Mouse (Mus musculus): ENCODE data around the gene Acp2. TPM values are rescaled to one million over a fixed set of nuclear protein-coding genes. Genes with fewer than 3 reads are reported as not detected.

Gene Acp2
- total RNA-seq (2021), result 10 to 100 TPM; 38.4 to 43.1 TPM

GRCm38 (mm10) chr2:91202222-91202971 is at the start of gene Acp2, which contains the start of gene Nr1h3:
Acp2 (plus strand) TSS chr2:91202885.
Nr1h3 (minus strand) TSS chr2:91202834.
- intact Hi-C loops (cut with DNase I), result no loop called here

GRCm38 (mm10) chr2:91152885-91153377 is 49.8 kb upstream of the Acp2 start:
- intact Hi-C loops (cut with DNase I), result loop anchor here (10.0 kb wide), 1 partner anchor 448 kb away; no protein-coding TSS in a partner anchor
- DNase-seq, result no peak

More at GRCm38 (mm10) chr2:91202222-91202971, at the start of gene Acp2, which contains the start of gene Nr1h3:
- peak; percentile 93 for DNase-seq

DNA sequence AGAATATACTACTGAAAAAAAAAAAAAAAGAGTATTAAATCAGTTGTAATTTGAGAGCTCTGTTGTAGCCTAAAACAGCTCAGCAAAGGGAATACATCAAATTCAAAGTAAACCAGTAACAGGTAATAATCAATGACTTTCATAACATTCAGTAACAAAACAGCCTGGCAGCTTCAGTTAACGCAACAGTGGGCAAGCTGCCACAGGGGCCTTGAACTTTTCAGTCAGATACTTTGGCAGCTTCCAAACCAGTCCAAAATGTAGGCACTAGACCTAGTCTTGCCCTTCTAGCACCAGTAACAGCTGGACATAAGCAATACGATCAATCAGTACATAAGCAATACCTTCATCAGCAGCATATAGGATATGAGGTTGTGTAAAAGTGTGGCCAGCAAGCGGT is 48.6 kb upstream of the Acp2 start:
- intact Hi-C loops (cut with DNase I), result loop anchor here (10.0 kb wide), 1 partner anchor 449 kb away; no protein-coding TSS in a partner anchor
- DNase-seq, result no peak

GRCm38 (mm10) chr2:91157002-91157752 is 45.5 kb upstream of the Acp2 start:
- intact Hi-C loops (cut with DNase I), result loop anchor here (10.0 kb wide), 1 partner anchor 452 kb away; no protein-coding TSS in a partner anchor
- DNase-seq, result no peak

- DNase-seq, result no peak
- intact Hi-C loops (cut with DNase I), result loop anchor here (10.0 kb wide), 1 partner anchor 404 kb away; no protein-coding TSS in a partner anchor
Measured at GRCm38 (mm10) chr2:91160591-91160990, 42.1 kb upstream of the Acp2 start.

GRCm38 (mm10) chr2:91162952-91163351 is 39.7 kb upstream of the Acp2 start:
- intact Hi-C loops (cut with DNase I), result loop anchor here (10.0 kb wide), 1 partner anchor 402 kb away; no protein-coding TSS in a partner anchor
- DNase-seq, result no peak

- intact Hi-C loops (cut with DNase I), result loop anchor here (10.0 kb wide), 1 partner anchor 401 kb away; no protein-coding TSS in a partner anchor
- DNase-seq, result no peak
Measured at GRCm38 (mm10) chr2:91163532-91163931, 39.2 kb upstream of the Acp2 start.

GRCm38 (mm10) chr2:91164991-91165390 is 37.7 kb upstream of the Acp2 start:
- intact Hi-C loops (cut with DNase I), result loop anchor here (10.0 kb wide), 1 partner anchor 400 kb away; no protein-coding TSS in a partner anchor
- DNase-seq, result no peak

- intact Hi-C loops (cut with DNase I), result loop anchor here (10.0 kb wide), 1 partner anchor 397 kb away; no protein-coding TSS in a partner anchor
- DNase-seq, result no peak
Measured at GRCm38 (mm10) chr2:91167629-91168028, 35.1 kb upstream of the Acp2 start.

- DNase-seq, result no peak
Measured at GRCm38 (mm10) chr2:91169587-91170322, 32.9 kb upstream of the Acp2 start.

DNA sequence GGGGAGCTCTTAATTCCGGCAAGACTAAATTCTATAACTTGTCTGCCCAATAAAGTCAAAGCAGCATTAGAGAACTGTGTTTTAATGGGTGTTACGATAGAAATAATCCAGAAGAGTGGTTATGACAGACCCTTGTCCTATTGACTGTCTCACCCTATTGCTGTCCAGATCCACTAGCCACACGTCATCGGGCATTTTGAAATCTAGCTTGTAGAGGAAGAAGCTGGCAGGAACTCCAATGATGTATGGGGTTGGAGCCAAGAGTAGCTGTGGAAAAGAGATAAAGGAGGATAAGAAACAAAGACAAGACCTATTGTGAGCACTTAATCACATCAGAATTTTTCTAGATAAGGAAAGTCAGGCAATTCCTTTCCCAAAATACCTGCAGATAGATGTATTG is 27.2 kb upstream of the Acp2 start:
- DNase-seq, result no peak
- intact Hi-C loops (cut with DNase I), result no loop called here

More at GRCm38 (mm10) chr2:91169587-91170322, 32.9 kb upstream of the Acp2 start:
- intact Hi-C loops (cut with DNase I), result loop anchor here (10.0 kb wide), 1 partner anchor 395 kb away; no protein-coding TSS in a partner anchor

GRCm38 (mm10) chr2:91176234-91176633 is 26.5 kb upstream of the Acp2 start:
- no peak for DNase-seq
- intact Hi-C loops (cut with DNase I), result no loop called here

- intact Hi-C loops (cut with DNase I), result no loop called here
- DNase-seq, result no peak
Measured at GRCm38 (mm10) chr2:91179825-91180224, 22.9 kb upstream of the Acp2 start.

GRCm38 (mm10) chr2:91180706-91181105 is 22.0 kb upstream of the Acp2 start:
- DNase-seq, result no peak
- intact Hi-C loops (cut with DNase I), result no loop called here

GRCm38 (mm10) chr2:91182016-91182404 is 20.7 kb upstream of the Acp2 start:
- intact Hi-C loops (cut with DNase I), result no loop called here
- DNase-seq, result no peak

DNA sequence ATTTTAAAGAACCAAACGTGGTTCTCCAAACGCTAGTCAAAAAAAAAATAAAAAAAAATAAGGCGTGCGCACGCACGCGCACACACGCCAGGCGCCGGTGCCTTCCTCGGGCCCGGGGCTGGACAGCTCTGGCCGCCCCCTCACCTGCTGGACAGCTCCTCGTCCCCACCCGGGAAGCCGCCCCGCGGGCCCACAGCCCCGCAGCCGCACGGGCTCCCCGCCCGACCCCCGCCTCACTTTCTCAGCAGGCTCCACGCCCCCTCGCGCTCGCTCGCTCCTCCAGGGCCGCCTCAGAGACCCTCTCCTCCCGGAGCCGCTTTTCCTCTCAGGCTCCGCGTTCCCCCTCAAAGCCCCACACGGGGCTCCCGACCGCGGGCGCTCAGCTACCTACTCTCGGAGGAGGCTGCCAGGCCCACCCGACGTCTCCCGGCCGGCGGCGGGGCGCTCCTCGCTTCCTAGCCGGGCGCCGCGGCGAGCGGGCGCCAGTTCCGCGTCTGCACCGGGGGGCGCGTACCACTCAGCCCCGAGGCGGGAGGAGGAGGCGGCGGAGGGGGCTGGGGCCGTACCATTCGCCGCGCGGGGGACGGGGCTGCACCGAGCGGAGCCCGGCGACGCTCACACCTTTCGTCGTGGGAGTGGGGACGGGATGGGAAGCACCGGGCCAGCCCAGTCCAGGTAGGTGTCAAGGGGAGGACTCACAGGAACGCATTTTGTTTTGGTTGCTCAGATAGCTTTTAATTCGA is 20.1 kb upstream of the Acp2 start:
- peak; percentile 90 for DNase-seq
- intact Hi-C loops (cut with DNase I), result no loop called here

- peak; percentile 98 for DNase-seq
- intact Hi-C loops (cut with DNase I), result no loop called here
Measured at GRCm38 (mm10) chr2:91183148-91183513, 19.6 kb upstream of the Acp2 start.

DNA sequence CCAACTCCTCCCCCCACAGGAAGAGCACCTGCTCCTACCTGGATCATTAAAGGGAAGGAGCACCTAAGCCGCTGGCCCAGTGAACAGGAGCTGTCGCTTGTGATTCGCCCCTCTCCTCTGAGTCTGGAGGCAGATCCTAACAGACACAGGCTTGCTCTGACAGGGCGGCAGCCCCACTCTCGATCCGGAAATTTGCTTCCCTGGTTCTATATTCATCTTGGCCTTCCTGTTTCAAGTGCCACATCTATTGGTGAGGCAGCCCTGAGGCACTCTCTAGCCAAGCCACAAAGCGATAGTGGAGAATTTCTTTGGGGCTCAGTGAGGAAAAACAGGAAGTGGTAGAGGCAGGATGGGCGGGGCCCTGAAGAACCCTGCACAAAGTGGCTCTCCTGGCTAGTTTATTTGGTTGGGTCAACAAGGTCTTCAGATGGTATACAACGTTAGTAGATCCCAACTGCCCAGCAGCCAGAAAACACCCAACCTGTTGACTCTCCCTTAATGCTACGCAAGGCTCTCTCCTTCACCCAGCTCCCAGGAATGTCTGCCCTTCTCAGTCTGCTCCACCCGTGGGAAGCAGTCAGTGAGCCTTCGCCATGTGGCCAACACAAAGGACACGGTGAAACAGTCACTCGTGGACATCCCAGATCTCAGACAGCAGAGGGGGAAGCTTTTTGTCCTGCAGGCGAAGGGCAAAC is 18.8 kb upstream of the Acp2 start, which contains the start of gene Madd:
Gene Madd, minus strand, starts transcription at position 127 of the 695 bp plus-strand sequence.
- intact Hi-C loops (cut with DNase I), result no loop called here
- no peak for DNase-seq

- intact Hi-C loops (cut with DNase I), result no loop called here
Measured at GRCm38 (mm10) chr2:91186208-91186607, 16.5 kb upstream of the Acp2 start.

More at GRCm38 (mm10) chr2:91186208-91186607, 16.5 kb upstream of the Acp2 start:
- no peak for DNase-seq
